Mouse (Mus musculus) ES-E14 (cell line): ENCODE measurements at regions not wholly inside any gene's neighbourhood (a gene's known extent, or its start where the extent isn't known, plus 50 kb on each side); places are given as distances from the start of the nearest gene placed in this dataset.

Source experiments
- HCFC1 ChIP-seq: IDR thresholded peaks from 2 replicates; pipeline ENCODE4 v1.6.1; 2012; ENCODE audit warnings: low read length, inconsistent platforms, borderline replicate concordance; ENCODE audit not compliant: insufficient read depth
- MAFK ChIP-seq: IDR thresholded peaks from 2 replicates; pipeline ENCODE4 v1.6.1; 2014; ENCODE audit warnings: mild to moderate bottlenecking, low read depth, low read length, inconsistent platforms; ENCODE audit not compliant: insufficient read depth
- ZC3H11A ChIP-seq: IDR thresholded peaks from 2 replicates; pipeline ENCODE4 v1.6.1; 2012; ENCODE audit warnings: low read depth, mild to moderate bottlenecking, inconsistent platforms, low read length, borderline replicate concordance

GRCm38 (mm10) chr11:24269046-24269445, 191.2 kb downstream of the Bcl11a start:
- no peak for TF ChIP-seq HCFC1
- no peak for TF ChIP-seq ZC3H11A
- no peak for TF ChIP-seq MAFK
